Mouse (Mus musculus) cerebellum, postnatal 4 days (tissue): ENCODE measurements around the gene Plb1.

Experiments
- DNase-seq, 2 experiments: peaks; one replicate each; pipeline ENCODE4 v3.0.0; 2022; ENCODE audit warnings: low spot score in 2 of 2, mixed read lengths in 1 of 2

Gene Plb1

GRCm38 (mm10) chr5:32332591-32332990 lies 100.1 kb downstream of the Plb1 start:
- no peak for DNase-seq

GRCm38 (mm10) chr5:32335172-32335571 lies 102.7 kb downstream of the Plb1 start:
- peak; percentile 47 to 91 for DNase-seq

GRCm38 (mm10) chr5:32336092-32336491 lies 103.6 kb downstream of the Plb1 start:
- DNase-seq: no peak

- DNase-seq: no peak
Measured at GRCm38 (mm10) chr5:32337336-32337735, 104.8 kb downstream of the Plb1 start.

- DNase-seq: no peak
Measured at GRCm38 (mm10) chr5:32338339-32338738, 105.8 kb downstream of the Plb1 start.

- DNase-seq: no peak
Measured at GRCm38 (mm10) chr5:32338766-32339165, 106.3 kb downstream of the Plb1 start.

GRCm38 (mm10) chr5:32340246-32340645 lies 107.7 kb downstream of the Plb1 start:
- no peak for DNase-seq

- DNase-seq: no peak
Measured at GRCm38 (mm10) chr5:32342711-32343285, 110.3 kb downstream of the Plb1 start.

GRCm38 (mm10) chr5:32346025-32346912 lies 113.8 kb downstream of the Plb1 start:
- peak in 1 of 2 experiments; percentile 71 for DNase-seq

GRCm38 (mm10) chr5:32349718-32350117 lies 117.2 kb downstream of the Plb1 start:
- DNase-seq: no peak

- DNase-seq: no peak
Measured at GRCm38 (mm10) chr5:32350551-32351256, 118.2 kb downstream of the Plb1 start.

GRCm38 (mm10) chr5:32351721-32352465 lies 119.4 kb downstream of the Plb1 start:
- no peak for DNase-seq

- no peak for DNase-seq
Measured at GRCm38 (mm10) chr5:32352845-32353244, 120.3 kb downstream of the Plb1 start.

GRCm38 (mm10) chr5:32353280-32353679 lies 120.8 kb downstream of the Plb1 start:
- DNase-seq: no peak

GRCm38 (mm10) chr5:32360511-32360910 lies 128.0 kb downstream of the Plb1 start:
- DNase-seq: no peak

- DNase-seq: peak in 1 of 2 experiments; percentile 15
Measured at GRCm38 (mm10) chr5:32361441-32362235, 129.1 kb downstream of the Plb1 start.

- no peak for DNase-seq
Measured at GRCm38 (mm10) chr5:32369391-32369790, 136.9 kb downstream of the Plb1 start.

- DNase-seq: no peak
Measured at GRCm38 (mm10) chr5:32371239-32371638, 138.7 kb downstream of the Plb1 start.

GRCm38 (mm10) chr5:32378546-32378945 lies 146.0 kb downstream of the Plb1 start:
- no peak for DNase-seq

- DNase-seq: no peak
Measured at GRCm38 (mm10) chr5:32388656-32389055, 156.1 kb downstream of the Plb1 start.

- no peak for DNase-seq
Measured at GRCm38 (mm10) chr5:32390295-32390694, 157.8 kb downstream of the Plb1 start.
